Mouse (Mus musculus) megakaryocyte-erythroid progenitor cell, adult 5-6 weeks (primary cell): ENCODE data around the gene Oscp1. TPM values are rescaled to one million over a fixed set of nuclear protein-coding genes. Genes with fewer than 3 reads are reported as not detected.
"Not testable (repeated sequence)": the region's sequence is repeated elsewhere in the genome, so short reads cannot be mapped to it uniquely, and the experiment has no call there.

Experiments used
- ATAC-seq: replicated peaks from 2 replicates; pipeline ENCODE4 v1.8.0; 2016; ENCODE audit warnings: mild to moderate bottlenecking, inconsistent platforms; ENCODE audit not compliant: severe bottlenecking, poor library complexity, low FRiP score, low TSS enrichment
- total RNA-seq, 2 experiments: library from RNA; stranded (forward) in 1 of 2; stranded (reverse) in 1 of 2; fragments of 200-1000, 215-1000 nt in 1 of 2; fragments of >200 nt in 1 of 2; fragmentation: Nextera tagmentation in 1 of 2; gene quantifications; 2 replicates each; pipeline ENCODE4 v1.2.3; 2014 to 2017

Gene Oscp1
- total RNA-seq, 2 experiments from 2014 or later = 0.90 to 22.0 TPM

DNA sequence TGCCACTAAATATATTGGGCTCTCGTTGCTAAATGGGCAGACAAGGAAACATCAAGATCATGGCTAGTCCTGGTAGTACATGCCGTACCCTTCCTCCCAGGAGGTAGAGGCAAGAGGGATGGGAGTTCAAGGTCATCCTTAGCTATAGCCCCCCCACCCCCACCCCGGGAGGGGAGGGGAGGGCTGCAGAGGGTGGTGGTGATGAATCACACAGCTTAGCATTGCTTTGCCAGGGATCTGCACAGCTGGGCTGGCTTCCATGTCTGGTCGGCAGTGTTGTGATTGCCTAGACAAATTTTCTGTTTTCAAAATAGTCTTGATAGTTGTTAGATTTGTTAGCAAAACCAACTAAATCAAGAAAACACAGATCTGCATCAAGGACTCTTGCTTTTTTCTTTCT, 20.9 kb downstream of the Oscp1 start:
- ATAC-seq = no peak

- no peak for ATAC-seq
Observed at GRCm38 (mm10) chr4:126081601-126082000, 23.2 kb downstream of the Oscp1 start.

GRCm38 (mm10) chr4:126083021-126083420, 24.7 kb downstream of the Oscp1 start:
- peak; percentile 60 for ATAC-seq

DNA sequence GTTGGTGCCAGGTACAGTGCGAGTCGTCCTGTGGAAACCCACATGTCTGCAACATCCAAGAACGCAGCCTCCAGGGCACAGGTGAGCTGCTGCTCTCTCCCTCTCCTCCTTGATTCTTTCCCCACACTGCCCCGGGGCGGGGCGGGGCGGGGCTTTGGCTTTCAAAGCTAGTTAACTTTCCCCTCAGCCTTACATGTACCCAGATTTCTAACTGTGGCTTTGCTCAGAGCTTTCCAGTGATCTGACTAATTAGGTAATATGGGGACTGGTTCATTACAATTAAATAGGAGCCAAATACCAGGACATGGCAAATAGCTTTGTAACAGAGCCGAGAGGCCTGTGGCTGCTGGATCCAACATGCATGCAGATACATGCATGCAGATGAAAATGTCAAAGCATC, 26.0 kb downstream of the Oscp1 start:
- ATAC-seq = no peak

DNA sequence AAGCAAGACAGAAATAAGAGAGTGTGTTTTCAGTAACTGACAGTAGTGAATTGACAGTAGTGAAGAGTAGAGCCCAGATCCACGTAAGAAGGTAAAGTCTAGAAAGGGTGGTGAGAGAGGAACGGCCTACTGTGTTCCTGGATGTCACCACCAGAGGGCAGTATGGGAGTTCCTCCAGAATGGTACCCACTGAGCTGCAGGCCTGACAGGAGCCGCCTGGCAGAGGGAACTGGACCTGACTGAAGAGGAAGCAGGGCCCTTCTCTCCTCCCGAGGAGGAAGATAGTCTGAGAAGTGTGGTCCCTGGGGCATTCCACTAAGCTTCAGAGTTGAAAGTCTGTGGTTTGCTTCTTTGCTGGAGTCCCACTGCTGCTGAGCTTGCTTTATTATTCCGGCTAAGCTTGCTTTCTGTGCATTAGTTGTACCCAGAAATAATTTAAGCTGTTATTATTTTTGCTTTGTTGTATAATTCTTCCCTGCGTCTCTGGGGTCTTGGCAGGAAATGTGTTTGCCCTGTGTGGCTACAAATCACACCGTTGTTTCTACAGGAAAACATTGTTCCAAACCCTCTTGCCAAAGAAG, 27.7 kb downstream of the Oscp1 start:
- peak; percentile 86 for ATAC-seq

- no peak; the same call in 1 of the 2 replicates for ATAC-seq
Observed at GRCm38 (mm10) chr4:126090101-126090847, 31.9 kb downstream of the Oscp1 start.

DNA sequence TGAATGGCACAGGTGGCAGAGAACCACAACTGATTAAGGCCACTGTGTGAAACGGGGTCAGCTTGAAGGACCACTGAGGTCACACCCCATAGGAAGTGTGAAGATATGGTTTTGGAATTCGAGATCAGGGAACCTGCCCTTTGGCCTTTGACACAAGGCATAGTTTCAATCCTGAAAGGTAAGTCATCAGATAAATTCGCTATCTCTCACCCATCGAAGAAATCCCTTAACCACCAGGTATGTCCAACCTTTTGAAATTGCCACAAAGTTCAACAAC, 32.4 kb downstream of the Oscp1 start:
- ATAC-seq = no peak

GRCm38 (mm10) chr4:126091873-126092272, 33.5 kb downstream of the Oscp1 start:
- ATAC-seq = no peak

GRCm38 (mm10) chr4:126095622-126096430, 37.5 kb downstream of the Oscp1 start:
- not testable (repeated sequence) for ATAC-seq

DNA sequence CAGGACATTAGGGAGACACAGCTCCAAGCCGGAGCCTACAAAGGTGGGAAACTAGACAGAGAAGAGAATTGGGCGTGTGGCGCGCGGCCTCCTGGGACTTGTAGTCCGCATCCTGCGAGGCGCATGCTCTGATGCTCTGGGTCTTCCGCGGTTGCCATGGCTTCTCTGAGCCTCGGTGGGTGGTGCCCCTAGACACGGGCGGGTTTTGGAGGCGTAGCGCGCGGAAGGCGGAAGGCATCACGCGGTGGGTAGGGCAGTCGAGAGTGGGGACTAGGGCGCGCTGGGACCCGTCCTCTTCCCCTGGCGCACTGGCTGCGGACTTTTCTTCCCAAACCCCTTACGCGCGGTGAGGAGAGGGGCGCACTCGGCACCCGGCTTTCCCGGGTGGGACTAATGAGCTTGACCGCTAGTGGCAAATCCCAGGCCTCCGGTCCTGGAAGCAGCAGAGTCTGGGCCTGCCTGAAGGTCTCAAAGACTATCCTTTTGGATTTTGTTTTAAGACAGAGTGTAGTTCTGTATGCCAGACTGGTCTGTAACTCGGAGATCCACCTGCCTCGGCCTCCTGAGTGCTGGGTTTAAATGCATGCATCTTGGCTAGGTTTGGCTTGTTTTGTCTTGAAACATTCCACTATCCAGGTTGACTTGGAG, 38.2 kb downstream of the Oscp1 start, which contains the start of gene Lsm10:
TSS of gene Lsm10 (plus strand) at position 160 of the 648 bp plus-strand sequence.
- peak; percentile 98 for ATAC-seq

GRCm38 (mm10) chr4:126097711-126098253, 39.4 kb downstream of the Oscp1 start:
- no peak for ATAC-seq

- ATAC-seq = peak; percentile 50
Observed at GRCm38 (mm10) chr4:126099365-126099764, 41.0 kb downstream of the Oscp1 start.

- no peak for ATAC-seq
Observed at GRCm38 (mm10) chr4:126100764-126101163, 42.4 kb downstream of the Oscp1 start.

DNA sequence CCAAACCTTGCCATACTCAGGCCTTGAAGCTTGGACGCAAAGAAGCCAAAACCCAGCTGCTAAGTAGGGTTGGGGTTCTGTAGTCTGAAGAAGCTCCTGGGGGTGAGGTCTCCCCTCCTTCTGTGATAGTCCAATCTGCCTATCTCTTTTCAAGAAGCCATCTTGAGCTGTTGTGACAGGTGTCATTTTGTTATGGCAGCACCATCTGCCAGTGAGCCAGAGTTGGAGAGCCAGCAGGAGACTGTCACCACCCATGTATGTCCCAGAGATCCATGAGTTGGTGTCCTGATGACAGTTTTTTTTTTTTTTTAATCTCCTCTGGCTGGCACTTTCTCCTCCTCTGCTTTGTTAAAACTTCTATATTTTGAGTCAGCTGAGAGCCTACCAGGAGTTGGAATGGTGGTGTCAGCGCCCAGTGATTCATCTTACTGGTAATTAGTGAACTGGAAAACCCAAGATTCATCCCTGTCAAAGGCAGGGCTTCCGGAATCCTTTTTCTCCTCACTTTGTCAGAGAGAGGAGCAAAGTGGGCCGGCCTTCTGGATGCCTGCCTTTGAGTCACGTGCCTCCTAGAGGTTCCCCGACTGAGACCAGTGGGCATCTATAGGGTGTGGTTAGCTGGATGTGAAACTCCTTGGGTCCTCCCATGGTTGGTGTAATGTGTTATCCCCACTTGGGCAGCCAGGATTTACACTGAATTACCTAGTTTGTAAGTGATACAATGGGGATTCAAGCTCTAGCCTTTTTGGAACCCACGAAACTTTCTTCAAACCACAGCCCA, 43.9 kb downstream of the Oscp1 start:
- no peak for ATAC-seq

- peak; percentile 81 for ATAC-seq
Observed at GRCm38 (mm10) chr4:126103057-126103581, 44.8 kb downstream of the Oscp1 start.

DNA sequence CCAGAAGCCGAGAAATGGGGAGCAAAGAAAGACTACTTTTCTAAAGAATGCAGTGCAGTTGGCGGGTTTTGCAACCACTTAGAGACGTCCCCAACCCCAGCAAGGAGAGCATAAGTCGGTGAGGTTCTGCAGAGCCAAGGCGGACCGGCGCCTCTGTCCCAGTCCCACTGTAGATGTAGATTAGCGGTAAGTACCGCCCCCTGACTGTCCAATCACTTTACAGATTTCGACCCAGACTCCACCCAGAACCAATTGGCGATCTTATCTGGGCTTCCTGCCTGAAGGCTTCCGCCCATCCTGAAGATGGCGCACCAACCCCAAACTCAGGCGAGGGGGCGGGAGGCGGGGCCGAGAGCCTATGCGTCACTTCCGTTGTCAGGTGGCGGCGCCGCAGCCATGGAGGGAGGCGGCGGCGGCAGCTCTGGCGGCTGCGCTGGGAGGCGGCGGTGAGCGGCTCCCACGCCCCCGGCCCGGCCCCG, 45.3 kb downstream of the Oscp1 start, which contains the start of gene Stk40:
TSS of gene Stk40 (plus strand) at position 368 of the 479 bp plus-strand sequence.
- peak; percentile 82 for ATAC-seq

- ATAC-seq = no peak
Observed at GRCm38 (mm10) chr4:126104261-126105075, 46.1 kb downstream of the Oscp1 start.
